Mouse (Mus musculus): ENCODE results near the gene Lin54.
"Not testable (repeated sequence)": the region's sequence is repeated elsewhere in the genome, so short reads cannot be mapped to it uniquely, and the experiment has no call there.

Gene Lin54

GRCm38 (mm10) chr5:100487120-100487519 lies 13.3 kb downstream of the Lin54 start:
- no peak for DNase-seq

GRCm38 (mm10) chr5:100483569-100483968 lies 16.9 kb downstream of the Lin54 start:
- no peak for DNase-seq

- no peak for DNase-seq
Measured at GRCm38 (mm10) chr5:100477604-100478003, 22.8 kb downstream of the Lin54 start.

GRCm38 (mm10) chr5:100476328-100476727 lies 24.1 kb downstream of the Lin54 start:
- DNase-seq: peak in 1 of 2 experiments; percentile 14

GRCm38 (mm10) chr5:100467336-100467735 lies 33.1 kb downstream of the Lin54 start:
- no peak for DNase-seq

GRCm38 (mm10) chr5:100466624-100467023 lies 33.8 kb downstream of the Lin54 start:
- no peak for DNase-seq

- no peak for DNase-seq
Measured at GRCm38 (mm10) chr5:100462374-100462773, 38.1 kb downstream of the Lin54 start.

GRCm38 (mm10) chr5:100461526-100461925 lies 38.9 kb downstream of the Lin54 start:
- no peak for DNase-seq

- DNase-seq: no peak
Measured at GRCm38 (mm10) chr5:100459468-100459867, 41.0 kb downstream of the Lin54 start.

- no peak for DNase-seq
Measured at GRCm38 (mm10) chr5:100451871-100452270, 48.6 kb downstream of the Lin54 start.

- no peak for DNase-seq
Measured at GRCm38 (mm10) chr5:100438796-100439195, 61.6 kb downstream of the Lin54 start.

GRCm38 (mm10) chr5:100437917-100438316 lies 62.5 kb downstream of the Lin54 start:
- DNase-seq: no peak

- DNase-seq: no peak
Measured at GRCm38 (mm10) chr5:100437086-100437485, 63.4 kb downstream of the Lin54 start.

GRCm38 (mm10) chr5:100430966-100431365 lies 69.5 kb downstream of the Lin54 start:
- DNase-seq: no peak

- DNase-seq: no peak
Measured at GRCm38 (mm10) chr5:100430076-100430390, 70.4 kb downstream of the Lin54 start.

GRCm38 (mm10) chr5:100429344-100430075 lies 70.9 kb downstream of the Lin54 start:
- peak; percentile 95 to 99 for DNase-seq

GRCm38 (mm10) chr5:100428734-100429343 lies 71.6 kb downstream of the Lin54 start:
- DNase-seq: no peak

GRCm38 (mm10) chr5:100428031-100428733 lies 72.3 kb downstream of the Lin54 start:
- no peak for DNase-seq

GRCm38 (mm10) chr5:100427276-100427675 lies 73.2 kb downstream of the Lin54 start:
- no peak for DNase-seq

GRCm38 (mm10) chr5:100425823-100426222 lies 74.6 kb downstream of the Lin54 start:
- DNase-seq: not testable (repeated sequence)

GRCm38 (mm10) chr5:100424252-100424651 lies 76.2 kb downstream of the Lin54 start:
- no peak for DNase-seq

GRCm38 (mm10) chr5:100423626-100424025 lies 76.8 kb downstream of the Lin54 start:
- no peak for DNase-seq

- no peak for DNase-seq
Measured at GRCm38 (mm10) chr5:100418861-100419260, 81.6 kb downstream of the Lin54 start.

- no peak for DNase-seq
Measured at GRCm38 (mm10) chr5:100418077-100418476, 82.4 kb downstream of the Lin54 start.
